Mouse (Mus musculus) frontal cortex, postnatal 10 days (tissue): Measurements from ENCODE around the gene Kif5a.

Source experiments
- DNase-seq, 2 experiments: peaks; one replicate each; pipeline ENCODE4 v3.0.0; 2022; ENCODE audit warnings: low spot score in 2 of 2, mixed read lengths in 1 of 2

Gene Kif5a

GRCm38 (mm10) chr10:127177235-127177634 is 85.9 kb downstream of the Kif5a start:
- DNase-seq = no peak

- no peak for DNase-seq
These were observed 86.4 kb downstream of the Kif5a start for GRCm38 (mm10) chr10:127176756-127177155.

GRCm38 (mm10) chr10:127176228-127176627 is 86.9 kb downstream of the Kif5a start:
- no peak for DNase-seq
